Comparison of ENCODE assay signal across 36 mouse cellular contexts in the genomic region with DNA sequence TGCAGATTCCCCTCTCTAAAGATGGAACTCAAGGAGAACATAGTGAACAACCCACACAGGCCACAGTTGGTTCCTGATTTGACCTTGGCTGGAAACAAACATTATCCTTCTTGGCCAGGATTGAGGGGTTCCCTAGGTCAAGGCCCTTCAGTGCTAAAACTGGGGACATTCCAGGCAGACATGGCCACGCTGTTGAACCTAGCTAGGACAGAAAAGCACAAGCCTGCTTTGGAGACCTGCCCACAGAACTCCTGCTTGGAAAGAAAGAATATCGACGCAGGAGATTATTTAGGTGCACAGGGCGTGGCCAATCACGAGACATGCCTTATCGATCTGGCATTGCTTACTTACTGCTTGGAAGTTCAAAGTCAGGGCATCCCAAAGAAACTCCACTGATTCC.
"Had no signal": no experiment of that assay in that cellular context is flagged by ENCODE, and none has a peak within 500 bp of the region (broad histone marks: within the 10 kb centered on the region; RNA-seq: fewer than 3 reads in every experiment).

No protein-coding gene starts in this region.

- ATAC-seq: hindbrain, embryonic 16.5 days; hindbrain, postnatal 0 days; inflammation-experienced regulatory T-cells, adult 6 months; intestine, embryonic 15.5 days; intestine, embryonic 16.5 days; intestine, postnatal 0 days had no signal

- H3K4me2 ChIP-seq: heart, embryonic 11.5 days; heart, embryonic 12.5 days; heart, embryonic 13.5 days; heart, embryonic 15.5 days; hindbrain, embryonic 12.5 days; hindbrain, embryonic 13.5 days; hindbrain, embryonic 14.5 days; hindbrain, embryonic 15.5 days; intestine, embryonic 15.5 days; kidney, embryonic 15.5 days had no signal

- H3K4me3 ChIP-seq: heart, adult 2 months; heart, embryonic 10.5 days; heart, embryonic 12.5 days; heart, embryonic 13.5 days; heart, embryonic 15.5 days; hindbrain, embryonic 10.5 days; hindbrain, embryonic 12.5 days; hindbrain, embryonic 13.5 days; hindbrain, embryonic 15.5 days; intestine, embryonic 15.5 days; kidney, embryonic 15.5 days; layer of hippocampus, adult 2 months had no signal

- H3K4me1 ChIP-seq: hindbrain, embryonic 10.5 days; intestine, embryonic 15.5 days had no signal

- H3K36me3 ChIP-seq: heart, embryonic 10.5 days; heart, embryonic 12.5 days; heart, embryonic 13.5 days; heart, embryonic 15.5 days; hindbrain, embryonic 10.5 days; hindbrain, embryonic 12.5 days; hindbrain, embryonic 13.5 days; hindbrain, embryonic 15.5 days; intestine, embryonic 15.5 days; kidney, embryonic 15.5 days had no signal

- H3K27me3 ChIP-seq: heart, embryonic 12.5 days; heart, embryonic 13.5 days; heart, embryonic 15.5 days; hindbrain, embryonic 12.5 days; hindbrain, embryonic 13.5 days; hindbrain, embryonic 15.5 days; intestine, embryonic 15.5 days; kidney, embryonic 15.5 days had no signal

- H3K27ac ChIP-seq: heart, adult 2 months; heart, embryonic 10.5 days; heart, embryonic 13.5 days; heart, embryonic 15.5 days; hindbrain, embryonic 10.5 days; hindbrain, embryonic 12.5 days; hindbrain, embryonic 13.5 days; hindbrain, embryonic 14.5 days; hindbrain, embryonic 15.5 days; hindbrain, postnatal 0 days; intestine, embryonic 15.5 days; kidney, embryonic 15.5 days; kidney, postnatal 0 days; layer of hippocampus, adult 2 months had no signal

- H3K9me3 ChIP-seq: heart, embryonic 10.5 days; heart, embryonic 15.5 days; hindbrain, embryonic 12.5 days; hindbrain, embryonic 13.5 days; hindbrain, embryonic 15.5 days; intestine, embryonic 15.5 days; kidney, embryonic 15.5 days had no signal

- DNase-seq: heart, adult 2 months; heart, postnatal 10 days; heart, postnatal 14 days; heart, postnatal 36 days; heart, postnatal 4 days; kidney, adult 11 months; kidney, adult 18-20 months; kidney, adult 2 months; kidney, adult 8-10 months; kidney, adult 9 months; kidney, postnatal 10 days; kidney, postnatal 14 days; kidney, postnatal 25 days; kidney, postnatal 36 days; kidney, postnatal 4 days; layer of hippocampus, adult 9-11 months; layer of hippocampus, postnatal 36 days had no signal

- H3K9ac ChIP-seq: heart, embryonic 12.5 days; heart, embryonic 13.5 days; heart, embryonic 15.5 days; hindbrain, embryonic 12.5 days; hindbrain, embryonic 13.5 days; hindbrain, embryonic 14.5 days; hindbrain, embryonic 15.5 days; intestine, embryonic 15.5 days; kidney, embryonic 15.5 days had no signal
